Mouse (Mus musculus) heart, embryonic 14.5 days (tissue): ENCODE measurements at regions not wholly inside any gene's neighbourhood (a gene's known extent, or its start where the extent isn't known, plus 50 kb on each side); places are given as distances from the start of the nearest gene placed in this dataset.

ENCODE experiments used
- ATAC-seq: fragments of 200-750 bp; cut with Nextera tagmentation; 2 replicates; pipeline ENCODE4 v1.8.0; 2017; ENCODE audit warnings: low read depth, moderate TSS enrichment; ENCODE audit not compliant: insufficient number of reproducible peaks, insufficient read depth, low FRiP score
- H3K27ac ChIP-seq, 2 experiments: fragments of 200-500 bp in 1 of 2; fragments of 300-500 bp in 1 of 2; sonication (generic) in 1 of 2; replicated peaks in 1 of 2; 2 replicates each; pipeline ENCODE4 v1.5.1; 2012 to 2014; ENCODE audit warnings: low read depth in 2 of 2, low read length in 2 of 2, control low read depth in 1 of 2, mild to moderate bottlenecking in 1 of 2, mixed read lengths in 1 of 2; ENCODE audit not compliant: control insufficient read depth in 1 of 2, insufficient read depth in 1 of 2
- H3K27me3 ChIP-seq: fragments of 300-500 bp; sonication (generic); 2 replicates; pipeline ENCODE4 v1.6.1; 2014; ENCODE audit warnings: mild to moderate bottlenecking, low read length, control low read depth; ENCODE audit not compliant: control insufficient read depth, insufficient read depth
- H3K36me3 ChIP-seq: fragments of 300-500 bp; sonication (generic); 2 replicates; pipeline ENCODE4 v1.6.1; 2014; ENCODE audit warnings: mild to moderate bottlenecking, control low read depth, low read length, mixed read lengths; ENCODE audit not compliant: control insufficient read depth, insufficient read depth
- H3K4me1 ChIP-seq, 2 experiments: fragments of 200-500 bp in 1 of 2; fragments of 300-500 bp in 1 of 2; sonication (generic) in 1 of 2; 2 replicates each; pipeline ENCODE4 v1.6.1; 2012 to 2014; ENCODE audit warnings: low read length in 2 of 2, control low read depth in 1 of 2, mixed read lengths in 1 of 2; ENCODE audit not compliant: control insufficient read depth in 2 of 2, insufficient read depth in 2 of 2
- H3K4me2 ChIP-seq: fragments of 300-500 bp; sonication (generic); 2 replicates; pipeline ENCODE4 v1.6.1; 2014; ENCODE audit warnings: mild to moderate bottlenecking, low read length
- H3K4me3 ChIP-seq, 2 experiments: fragments of 200-500 bp in 1 of 2; fragments of 300-500 bp in 1 of 2; sonication (generic) in 1 of 2; 2 replicates each; pipeline ENCODE4 v1.5.1; 2012 to 2014; ENCODE audit warnings: low read length in 2 of 2, mild to moderate bottlenecking in 2 of 2, control low read depth in 1 of 2, low read depth in 1 of 2, moderate library complexity in 1 of 2; ENCODE audit not compliant: control insufficient read depth in 1 of 2, insufficient read depth in 1 of 2
- H3K9ac ChIP-seq: fragments of 300-500 bp; sonication (generic); 2 replicates; pipeline ENCODE4 v1.6.1; 2014; ENCODE audit warnings: mild to moderate bottlenecking, low read length
- H3K9me3 ChIP-seq: fragments of 300-500 bp; sonication (generic); 2 replicates; pipeline ENCODE4 v1.6.1; 2016; ENCODE audit warnings: low read length, control low read depth; ENCODE audit not compliant: control insufficient read depth
- WGBS: fragments of 180-500 bp; shearing (Covaris S2); extraction: QIAGEN DNeasy Blood & Tissue Kit; methylation state at CpG from one replicate; pipeline ENCODE4 v1.1.7; 2014; 5-methylcytosine and 5-hydroxymethylcytosine counted together

- no peaks in the 10 kb centered on the region for H3K36me3 ChIP-seq
- WGBS: 7% methylated on average over 7 of the region's 7 CpGs
- H3K4me2 ChIP-seq: no peak overlapping the region
- no peaks in the 10 kb centered on the region for H3K9me3 ChIP-seq
- H3K9ac ChIP-seq: no peak overlapping the region
- no peak overlapping the region for H3K4me3 ChIP-seq
- peaks cover 0 to 9% of the 10 kb centered on the region in 2 experiments; a peak in 1 of 4 replicates for H3K4me1 ChIP-seq
- H3K27me3 ChIP-seq: peaks cover 99% of the 10 kb centered on the region
- no peak overlapping the region for H3K27ac ChIP-seq
- ATAC-seq: no peak
Observed at GRCm38 (mm10) chr13:83722241-83722640, 218.4 kb downstream of the Mef2c start.

- Histone ChIP-seq H3K36me3 (no peaks in the 10 kb centered on the region), H3K4me2 (no peak overlapping the region)
- WGBS: 7% methylated on average over 3 of the region's 3 CpGs
Observed at GRCm38 (mm10) chr13:83722791-83723190, 219.0 kb downstream of the Mef2c start.

GRCm38 (mm10) chr13:83723396-83723795 lies 219.6 kb downstream of the Mef2c start:
- no peak overlapping the region for H3K9ac ChIP-seq
- no peaks in the 10 kb centered on the region for H3K36me3 ChIP-seq
- H3K4me1 ChIP-seq: peaks cover 0 to 11% of the 10 kb centered on the region in 2 experiments; a peak in 1 of 4 replicates
- H3K27ac ChIP-seq: no peak overlapping the region
- H3K27me3 ChIP-seq: peaks cover 99% of the 10 kb centered on the region
- no peak overlapping the region for H3K4me3 ChIP-seq
- no peak overlapping the region for H3K4me2 ChIP-seq
- no peak for ATAC-seq
- WGBS: 20% methylated on average over 2 of the region's 2 CpGs
- no peaks in the 10 kb centered on the region for H3K9me3 ChIP-seq

More at GRCm38 (mm10) chr13:83722791-83723190, 219.0 kb downstream of the Mef2c start:
- Histone ChIP-seq H3K4me3 (no peak overlapping the region), H3K27me3 (peaks cover 99% of the 10 kb centered on the region), H3K9ac (no peak overlapping the region), H3K27ac (no peak overlapping the region), H3K9me3 (no peaks in the 10 kb centered on the region), H3K4me1 (peaks cover 0 to 11% of the 10 kb centered on the region in 2 experiments; a peak in 1 of 4 replicates)
- no peak for ATAC-seq

GRCm38 (mm10) chr13:83724196-83724595 lies 220.4 kb downstream of the Mef2c start:
- WGBS: 28% methylated on average over 3 of the region's 3 CpGs
- Histone ChIP-seq H3K36me3 (no peaks in the 10 kb centered on the region), H3K9ac (no peak overlapping the region), H3K9me3 (no peaks in the 10 kb centered on the region), H3K27ac (no peak overlapping the region), H3K4me3 (no peak overlapping the region), H3K27me3 (peaks cover 98% of the 10 kb centered on the region), H3K4me1 (peaks cover 0 to 11% of the 10 kb centered on the region in 2 experiments; a peak in 1 of 4 replicates), H3K4me2 (no peak overlapping the region)
- no peak for ATAC-seq

GRCm38 (mm10) chr13:83724995-83725394 lies 221.2 kb downstream of the Mef2c start:
- Histone ChIP-seq H3K36me3 (no peaks in the 10 kb centered on the region), H3K9me3 (no peaks in the 10 kb centered on the region), H3K4me1 (peaks cover 0 to 18% of the 10 kb centered on the region in 2 experiments; a peak in 2 of 4 replicates), H3K27ac (no peak overlapping the region), H3K27me3 (peaks cover 96% of the 10 kb centered on the region), H3K9ac (no peak overlapping the region), H3K4me3 (no peak overlapping the region), H3K4me2 (no peak overlapping the region)
- ATAC-seq: no peak
- under 1% methylated on average over 11 of the region's 11 CpGs for WGBS

GRCm38 (mm10) chr13:83725831-83726230 lies 222.0 kb downstream of the Mef2c start:
- Histone ChIP-seq H3K27me3 (peaks cover 94% of the 10 kb centered on the region), H3K9me3 (no peaks in the 10 kb centered on the region), H3K9ac (no peak overlapping the region), H3K4me3 (no peak overlapping the region), H3K4me2 (no peak overlapping the region), H3K36me3 (no peaks in the 10 kb centered on the region), H3K4me1 (peaks cover 0 to 16% of the 10 kb centered on the region in 2 experiments; a peak in 2 of 4 replicates), H3K27ac (no peak overlapping the region)
- 4% methylated on average over 13 of the region's 13 CpGs for WGBS
- ATAC-seq: no peak

GRCm38 (mm10) chr13:83726346-83726975 lies 222.6 kb downstream of the Mef2c start:
- peaks cover 1 to 13% of the 10 kb centered on the region in 2 experiments; a peak in 3 of 4 replicates for H3K4me1 ChIP-seq
- no peaks in the 10 kb centered on the region for H3K9me3 ChIP-seq
- peaks cover 94% of the 10 kb centered on the region for H3K27me3 ChIP-seq
- peak overlapping the region; percentile 32; the same call in 1 of the 2 replicates for H3K4me2 ChIP-seq
- no peak for ATAC-seq
- 5% methylated on average over 13 of the region's 13 CpGs for WGBS
- no peak overlapping the region for H3K9ac ChIP-seq
- H3K27ac ChIP-seq: no peak overlapping the region
- 0 out of 4 replicates have a peak overlapping the region, but pooled peaks of 1 of the 2 experiments have one; percentile 8 for H3K4me3 ChIP-seq
- no peaks in the 10 kb centered on the region for H3K36me3 ChIP-seq
